Mouse (Mus musculus) Patski (cell line): Measurements from ENCODE around the gene Nedd1. TPM values are rescaled to one million over a fixed set of nuclear protein-coding genes. Genes with fewer than 3 reads are reported as not detected.

Experiments
- ATAC-seq: fragments of 100-300 bp; one replicate; pipeline ENCODE4 v1.8.0; 2021
- CTCF ChIA-PET: fragments of 350-600 bp; sonication (Branson Sonifier 250); formaldehyde crosslinking; loops from one replicate; lab custom pipeline; 2022; ENCODE audit warnings: inconsistent platforms; lab: Charles Lee
- POLR2A ChIA-PET: fragments of 350-600 bp; sonication (Branson Sonifier 250); formaldehyde crosslinking; loops from one replicate; lab custom pipeline; 2022; ENCODE audit warnings: antibody characterized with exemption, inconsistent platforms; lab: Charles Lee
- DNase-seq: peaks from one replicate; pipeline ENCODE4 v3.0.0-alpha.2; 2011; ENCODE audit warnings: low read depth, low spot score
- H3K27me3 ChIP-seq: fragments of 371-371 bp; one replicate; pipeline ENCODE4 v1.5.1; 2021
- CTCF ChIP-seq: fragments of 100-300 bp; IDR thresholded peaks from one replicate; pipeline ENCODE4 v1.5.1; 2021
- in situ Hi-C: fragments of 300-500 bp; cut with MboI; formaldehyde crosslinking; loops from 3 replicates; pipeline ENCODE4 v1.11.1; 2018; ENCODE audit warnings: low pct_unique_long_range_greater_than_20kb, mixed read lengths
- polyA plus RNA-seq: library from polyadenylated mRNA; unstranded; gene quantifications from one replicate; pipeline ENCODE4 v1.2.3, GENCODE M21; 2021

The Nedd1 gene
- polyA plus RNA-seq, 1 experiment from 2014 or later = 24.3 TPM

- H3K27me3 ChIP-seq = peaks cover 2% of the 10 kb centered on the region
- no peak for TF ChIP-seq CTCF
- ATAC-seq (no peak), DNase-seq (no peak)
- ChIA-PET CTCF (interaction anchor here (0.8 to 1.3 kb wide), 4 partner anchors 9 to 1351 kb away, joined by 3 to 4 read pairs (median 3); no protein-coding TSS in a partner anchor), POLR2A (no interaction called here)
- in situ Hi-C loops = loop anchor here (5.0 to 10.0 kb wide), 3 partner anchors 349 to 1104 kb away; no protein-coding TSS in a partner anchor
Observed at GRCm38 (mm10) chr10:92651266-92651665, 71.0 kb downstream of the Nedd1 start.

- CTCF ChIA-PET = no interaction called here
- no peak for TF ChIP-seq CTCF
- DNase-seq = no peak
Observed at GRCm38 (mm10) chr10:92649096-92649495, 73.1 kb downstream of the Nedd1 start.

GRCm38 (mm10) chr10:92647691-92648090 is 74.5 kb downstream of the Nedd1 start:
- DNase-seq (no peak), ATAC-seq (no peak)
- CTCF ChIA-PET = no interaction called here
- no peaks in the 10 kb centered on the region for H3K27me3 ChIP-seq
- POLR2A ChIA-PET = no interaction called here
- no peak for TF ChIP-seq CTCF
- in situ Hi-C loops = no loop called here

More at GRCm38 (mm10) chr10:92649096-92649495, 73.1 kb downstream of the Nedd1 start:
- in situ Hi-C loops = no loop called here
- no peaks in the 10 kb centered on the region for H3K27me3 ChIP-seq
- POLR2A ChIA-PET = no interaction called here
- ATAC-seq = no peak

- DNase-seq = no peak
- no peaks in the 10 kb centered on the region for H3K27me3 ChIP-seq
- in situ Hi-C loops = no loop called here
- no peak for ATAC-seq
- ChIA-PET POLR2A (interaction anchor here (0.9 kb wide), 1 partner anchor 665 kb away, joined by 3 read pairs; no protein-coding TSS in a partner anchor), CTCF (no interaction called here)
- TF ChIP-seq CTCF = no peak
Observed at GRCm38 (mm10) chr10:92643995-92644394, 78.2 kb downstream of the Nedd1 start.

GRCm38 (mm10) chr10:92641032-92641431 is 81.2 kb downstream of the Nedd1 start:
- ChIA-PET POLR2A (no interaction called here), CTCF (interaction anchor here (0.8 to 0.9 kb wide), 2 partner anchors 12 to 13 kb away, joined by 3 read pairs; no protein-coding TSS in a partner anchor)
- ATAC-seq = no peak
- peak; percentile 25 for TF ChIP-seq CTCF
- no peak for DNase-seq
- in situ Hi-C loops = no loop called here
- H3K27me3 ChIP-seq = no peaks in the 10 kb centered on the region
